Mouse (Mus musculus): ENCODE data around the gene Selenow.

DNA sequence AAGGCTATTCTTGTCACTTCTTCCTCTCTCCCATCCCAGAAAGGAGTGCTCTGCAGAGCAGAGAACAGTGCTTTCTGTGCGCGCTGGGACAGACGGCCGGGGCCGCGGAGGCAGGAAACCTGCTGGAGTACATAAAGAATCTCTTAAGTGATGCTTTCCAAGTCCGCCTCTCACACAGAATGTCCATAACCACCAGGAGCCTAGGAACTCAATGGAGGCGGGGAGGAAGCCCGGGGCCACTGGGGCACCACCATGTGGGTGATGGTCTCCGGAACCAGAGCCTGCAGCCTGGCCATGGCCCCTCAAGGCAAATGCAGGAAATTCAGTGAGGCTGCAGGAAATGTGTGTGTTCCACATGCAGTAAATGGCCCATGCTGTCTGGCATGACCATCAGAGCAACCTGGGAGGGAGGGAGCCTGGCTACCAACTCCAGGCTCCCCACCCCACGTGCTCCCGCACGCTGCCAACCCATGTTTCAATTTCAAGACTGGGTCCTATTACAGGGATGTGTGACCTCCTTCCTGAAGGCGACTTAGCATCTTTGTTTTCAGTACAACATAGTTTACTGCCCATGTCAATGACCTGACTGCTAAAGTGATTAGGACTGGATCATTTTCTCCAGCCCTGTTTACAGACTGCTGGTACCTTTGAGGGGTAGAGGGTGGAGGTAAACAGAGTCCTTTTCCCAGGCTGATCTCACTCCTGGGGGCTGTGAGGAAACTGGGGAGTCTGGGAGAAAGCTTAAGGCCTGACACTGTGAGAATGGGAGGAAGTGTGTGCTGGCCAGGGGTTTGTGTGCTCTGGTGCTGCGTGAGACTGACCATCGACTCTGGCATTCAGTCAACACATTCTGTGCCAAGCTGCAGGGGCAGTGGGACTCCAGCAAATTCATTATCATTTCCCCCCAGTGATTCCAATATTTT is 11.5 kb upstream of the Selenow start:
- no peak for TF ChIP-seq CTCF (conservative IDR thresholded peaks at IDR 0.05; ENCODE audit: insufficient read depth, insufficient read length, low read depth, low read length)
- no peak for TF ChIP-seq POLR2A (IDR thresholded peaks at IDR 0.05; ENCODE audit: low read depth, low read length)

Measured in kidney, adult 2 months (tissue).